Mouse (Mus musculus) liver, embryonic 11.5 days (tissue): ENCODE results near the gene Tdrd12. TPM values are rescaled to one million over a fixed set of nuclear protein-coding genes. Genes with fewer than 3 reads are reported as not detected.

Experiments
- ATAC-seq: fragments of 200-750 bp; cut with Nextera tagmentation; replicated peaks from 2 replicates; pipeline ENCODE4 v1.8.0; 2017; ENCODE audit warnings: moderate number of reproducible peaks, mild to moderate bottlenecking, moderate TSS enrichment, moderate library complexity; ENCODE audit not compliant: low FRiP score
- DNase-seq: peaks from one replicate; pipeline ENCODE4 v3.0.0-alpha.2; 2017; ENCODE audit warnings: low spot score
- H3K27ac ChIP-seq: fragments of 300-500 bp; sonication (generic); 2 replicates; pipeline ENCODE4 v1.5.1; 2014; ENCODE audit warnings: mild to moderate bottlenecking, low read depth, low read length, control low read depth
- H3K27me3 ChIP-seq: fragments of 300-500 bp; sonication (generic); replicated peaks from 2 replicates; pipeline ENCODE4 v1.6.1; 2014; ENCODE audit warnings: low read length, mixed read lengths; ENCODE audit not compliant: control insufficient read depth, insufficient read depth
- H3K36me3 ChIP-seq: fragments of 300-500 bp; sonication (generic); 2 replicates; pipeline ENCODE4 v1.6.1; 2014; ENCODE audit warnings: mild to moderate bottlenecking, low read length, moderate library complexity, mixed read lengths; ENCODE audit not compliant: control insufficient read depth, insufficient read depth
- H3K4me1 ChIP-seq: fragments of 300-500 bp; sonication (generic); replicated peaks from 2 replicates; pipeline ENCODE4 v1.6.1; 2014; ENCODE audit warnings: low read length, mixed read lengths; ENCODE audit not compliant: control insufficient read depth, insufficient read depth
- H3K4me2 ChIP-seq: fragments of 300-500 bp; sonication (generic); 2 replicates; pipeline ENCODE4 v1.6.1; 2014; ENCODE audit warnings: mild to moderate bottlenecking, control low read depth, moderate library complexity
- H3K4me3 ChIP-seq: fragments of 300-500 bp; sonication (generic); 2 replicates; pipeline ENCODE4 v1.5.1; 2014; ENCODE audit warnings: low read depth, low read length, control low read depth
- H3K9ac ChIP-seq: fragments of 300-500 bp; sonication (generic); 2 replicates; pipeline ENCODE4 v1.6.1; 2014; ENCODE audit warnings: low read depth, low read length, control low read depth
- H3K9me3 ChIP-seq: fragments of 300-500 bp; sonication (generic); 2 replicates; pipeline ENCODE4 v1.6.1; 2016; ENCODE audit warnings: low read length, inconsistent platforms, mixed read lengths; ENCODE audit not compliant: control insufficient read depth
- WGBS: fragments of 180-500 bp; shearing (Covaris S2); extraction: QIAGEN DNeasy Blood & Tissue Kit; methylation state at CpG from one replicate; pipeline ENCODE4 v1.1.7; 2014; 5-methylcytosine and 5-hydroxymethylcytosine counted together
- polyA plus RNA-seq: library from polyadenylated mRNA; unstranded; fragments of >200 nt; fragmentation: Nextera tagmentation; extraction: Ambion mirVana; gene quantifications from 2 replicates; pipeline ENCODE4 v1.2.1, GENCODE M21; 2014

Gene Tdrd12
- polyA plus RNA-seq, 1 experiment from 2014 or later: 0.22 TPM

DNA sequence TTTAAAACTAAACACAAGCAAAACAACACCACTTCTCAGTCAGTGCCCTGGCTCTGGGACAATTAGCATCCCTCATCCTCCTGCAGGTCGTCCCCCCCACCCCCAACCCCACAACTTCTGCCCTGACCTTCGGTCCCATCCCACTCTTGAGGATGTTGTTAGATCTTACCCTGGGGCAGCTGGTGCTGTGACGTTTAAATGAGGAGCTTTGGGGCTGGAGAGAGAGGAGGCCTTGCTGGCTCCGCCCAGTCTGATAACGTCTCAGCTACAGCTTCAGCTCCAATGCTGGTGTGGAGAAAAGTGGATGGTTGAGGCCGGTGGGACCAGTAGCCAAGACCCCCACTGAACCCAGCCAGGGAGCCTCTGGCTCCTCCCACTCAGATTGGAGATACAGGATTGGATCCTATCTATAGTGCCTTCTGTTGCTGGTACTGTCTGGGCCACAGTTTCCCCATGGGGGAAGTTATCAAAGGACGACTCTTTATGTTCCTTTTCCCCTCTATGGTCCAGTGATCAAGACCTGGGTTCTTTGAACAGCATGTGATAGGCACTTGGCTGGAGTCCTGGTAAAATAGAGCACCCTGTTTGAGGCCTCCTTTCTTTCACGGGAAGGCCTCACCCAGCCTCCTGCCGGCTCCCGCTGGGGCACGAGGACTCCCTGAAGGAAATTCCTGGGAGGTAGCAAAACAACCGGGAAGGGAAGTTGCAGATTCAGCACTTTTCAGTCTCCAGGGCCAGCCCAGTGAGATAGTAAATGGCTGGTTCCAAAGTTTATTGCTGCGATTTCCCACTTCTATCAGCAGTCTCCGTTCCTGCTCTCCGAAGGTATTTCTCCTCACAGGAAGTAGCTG, 89.3 kb downstream of the Tdrd12 start, which contains the start of gene Slc7a9:
TSS of gene Slc7a9 (plus strand) at position 801 of the 851 bp plus-strand sequence.
- no peak within 1 kb of the TSS for H3K9ac ChIP-seq
- H3K27ac ChIP-seq: no peak within 1 kb of the TSS; the same call in 1 of the 2 replicates
- ATAC-seq (peak; percentile 23; the same call in 1 of the 2 replicates), DNase-seq (no peak)
- H3K27me3 ChIP-seq: no peaks in the 10 kb centered on the region
- no peak within 1 kb of the TSS for H3K4me3 ChIP-seq
- H3K4me2 ChIP-seq: peak within 1 kb of the TSS; percentile 28; the same call in 1 of the 2 replicates
- no peaks in the 10 kb centered on the region for H3K9me3 ChIP-seq
- no peaks in the 10 kb centered on the region for H3K36me3 ChIP-seq
- peaks cover 4% of the 10 kb centered on the region; the same call in 1 of the 2 replicates for H3K4me1 ChIP-seq
- WGBS: 25% methylated on average over 15 of the region's 15 CpGs

DNA sequence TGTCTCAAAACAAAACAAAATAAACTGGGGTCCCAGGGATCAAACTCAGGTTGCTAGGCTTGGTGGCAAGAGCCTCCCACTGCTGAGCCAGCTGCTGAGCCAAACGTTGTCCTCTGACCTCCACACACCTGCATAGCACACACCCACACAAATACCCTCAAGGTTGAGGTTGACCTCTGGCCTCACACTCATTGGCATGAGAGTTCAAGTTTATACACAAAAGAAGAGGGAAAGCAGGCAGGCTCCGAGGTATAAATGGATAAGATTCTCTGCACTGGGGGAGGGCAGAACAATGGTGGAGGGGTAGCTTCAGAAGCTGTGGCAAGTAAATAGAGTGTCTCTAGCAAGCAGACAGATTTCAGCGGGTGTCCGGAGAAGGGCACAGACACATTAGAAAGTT, 90.0 kb downstream of the Tdrd12 start:
- H3K4me2 ChIP-seq: no peak overlapping the region
- no peaks in the 10 kb centered on the region for H3K27me3 ChIP-seq
- H3K4me3 ChIP-seq: no peak overlapping the region
- no peak overlapping the region for H3K27ac ChIP-seq
- 52% methylated on average over 4 of the region's 4 CpGs for WGBS
- no peak for DNase-seq
- peaks cover 4% of the 10 kb centered on the region; the same call in 1 of the 2 replicates for H3K4me1 ChIP-seq
- no peaks in the 10 kb centered on the region for H3K36me3 ChIP-seq
- no peaks in the 10 kb centered on the region for H3K9me3 ChIP-seq
- H3K9ac ChIP-seq: no peak overlapping the region
- no peak for ATAC-seq

GRCm38 (mm10) chr7:35435266-35435665, 102.3 kb downstream of the Tdrd12 start:
- ATAC-seq (no peak), DNase-seq (no peak)
- no peak overlapping the region for H3K9ac ChIP-seq
- no peak overlapping the region for H3K4me3 ChIP-seq
- no peaks in the 10 kb centered on the region for H3K9me3 ChIP-seq
- 81% methylated on average over 9 of the region's 9 CpGs for WGBS
- no peak overlapping the region for H3K4me2 ChIP-seq
- peaks cover 29% of the 10 kb centered on the region for H3K36me3 ChIP-seq
- no peaks in the 10 kb centered on the region for H3K4me1 ChIP-seq
- no peaks in the 10 kb centered on the region for H3K27me3 ChIP-seq
- no peak overlapping the region for H3K27ac ChIP-seq

- H3K9ac ChIP-seq: no peak overlapping the region
- no peak overlapping the region for H3K4me3 ChIP-seq
- no peaks in the 10 kb centered on the region for H3K9me3 ChIP-seq
- DNase-seq (no peak), ATAC-seq (no peak)
- WGBS: 91% methylated on average over 10 of the region's 10 CpGs
- H3K27ac ChIP-seq: no peak overlapping the region
- H3K27me3 ChIP-seq: no peaks in the 10 kb centered on the region
- peaks cover 24% of the 10 kb centered on the region for H3K36me3 ChIP-seq
- no peaks in the 10 kb centered on the region for H3K4me1 ChIP-seq
- H3K4me2 ChIP-seq: no peak overlapping the region
These were observed 109.4 kb downstream of the Tdrd12 start for GRCm38 (mm10) chr7:35428146-35428545.

DNA sequence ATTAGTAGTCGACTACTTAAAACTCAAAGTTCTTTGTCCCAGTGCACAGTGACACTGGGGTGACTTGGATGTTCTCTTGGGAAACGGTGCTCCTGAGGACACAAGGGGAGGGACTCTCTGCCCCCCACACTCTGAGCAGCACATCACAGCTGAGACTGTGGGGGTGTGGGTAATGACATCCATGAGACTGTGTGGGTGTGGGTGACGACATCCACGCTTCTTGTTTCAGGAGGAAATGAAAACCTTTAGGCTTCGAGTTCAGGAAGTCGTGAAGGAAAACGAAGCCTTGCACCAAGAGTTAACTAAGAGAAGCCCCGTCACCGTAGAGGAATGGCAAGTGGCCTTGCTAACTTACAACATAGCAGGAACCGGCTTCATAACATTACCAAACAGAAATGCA, 114.5 kb downstream of the Tdrd12 start:
- no peak overlapping the region for H3K27ac ChIP-seq
- H3K4me2 ChIP-seq: no peak overlapping the region
- no peaks in the 10 kb centered on the region for H3K4me1 ChIP-seq
- WGBS: 90% methylated on average over 10 of the region's 10 CpGs
- no peak for DNase-seq
- no peak for ATAC-seq
- no peaks in the 10 kb centered on the region for H3K9me3 ChIP-seq
- no peak overlapping the region for H3K9ac ChIP-seq
- H3K4me3 ChIP-seq: no peak overlapping the region
- H3K27me3 ChIP-seq: no peaks in the 10 kb centered on the region
- peaks cover 30% of the 10 kb centered on the region for H3K36me3 ChIP-seq

Other genes starting within 250 kb of the Tdrd12 start
- gene Gpatch1, start 219.3 kb downstream of the Tdrd12 start, polyA plus RNA-seq: 15.3 and 16.1 TPM in 2 replicates
- gene Rhpn2, start 203.6 kb downstream of the Tdrd12 start, polyA plus RNA-seq: 6.1 and 6.8 TPM in 2 replicates
- gene Faap24, start 140.9 kb downstream of the Tdrd12 start, polyA plus RNA-seq: 40.0 and 43.6 TPM in 2 replicates
- 33.4 and 33.7 TPM in 2 replicates for gene Cep89, start 140.7 kb downstream of the Tdrd12 start, polyA plus RNA-seq
- 2.6 and 3.6 TPM in 2 replicates for gene Slc7a9, start 88.9 kb downstream of the Tdrd12 start, polyA plus RNA-seq
- gene Nudt19, start 18.6 kb upstream of the Tdrd12 start, polyA plus RNA-seq: 125 and 144 TPM in 2 replicates
- gene Rgs9bp, start 47.8 kb upstream of the Tdrd12 start, polyA plus RNA-seq: 0.22 and 0.40 TPM in 2 replicates
- 63.1 and 71.3 TPM in 2 replicates for gene Ankrd27, start 48.5 kb upstream of the Tdrd12 start, polyA plus RNA-seq
- 284 and 301 TPM in 2 replicates for gene Pdcd5, start 109.8 kb upstream of the Tdrd12 start, polyA plus RNA-seq
- gene Dpy19l3, start 216.7 kb upstream of the Tdrd12 start, polyA plus RNA-seq: 17.1 and 22.9 TPM in 2 replicates